In the genomic region with DNA sequence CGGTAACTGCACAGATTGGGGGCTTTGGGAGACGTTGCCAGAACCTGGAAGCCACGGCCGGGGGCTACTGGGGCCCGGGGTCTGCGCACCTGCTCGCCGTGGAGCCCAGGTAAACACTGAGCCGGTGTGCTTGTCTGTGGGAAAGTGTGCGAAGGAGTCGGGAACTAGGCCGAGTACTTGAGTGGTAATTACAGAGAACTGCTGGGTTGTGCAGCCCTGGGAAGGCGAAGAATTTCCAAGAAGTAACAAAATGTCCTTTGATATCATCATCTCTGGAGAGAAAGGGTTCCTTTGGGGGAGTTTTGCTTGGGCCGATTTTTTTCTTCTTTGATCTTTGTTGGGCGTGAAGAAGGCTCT, we compare ENCODE assay signal across 9 mouse cellular contexts. TPM values are rescaled to one million over a fixed set of nuclear protein-coding genes. Genes with fewer than 3 reads are reported as not detected.
DNase-seq lines count a peak whose midpoint lies in the region; ATAC-seq and TF ChIP-seq lines count a peak whose summit lies in the region.
"Had no signal": no experiment of that assay in that cellular context is flagged by ENCODE, and none has a peak within 500 bp of the region (broad histone marks: within the 10 kb centered on the region; RNA-seq: fewer than 3 reads in every experiment).

No protein-coding gene starts in this region.

- no peak for DNase-seq in heart, postnatal 0 days (ENCODE audit: low spot score)
- no peak for DNase-seq in heart, adult 9 months (ENCODE audit: low spot score in 2 of 2)
- DNase-seq in G1E (ENCODE audit: low spot score): no peak
- DNase-seq in hindbrain, embryonic 14.5 days (ENCODE audit: low spot score): no peak
- no peak for DNase-seq in midbrain, embryonic 14.5 days
- no peak for DNase-seq in B cell, adult 2 months
- DNase-seq in right cerebral cortex, postnatal 25 days: no peak
- DNase-seq in right cerebral cortex, postnatal 14 days: no peak

- no peaks in the 10 kb centered on the region for H3K9me3 ChIP-seq in heart, postnatal 0 days (replicated peaks; ENCODE audit: control insufficient read depth, low read length)
- H3K9me3 ChIP-seq in G1E (replicated peaks): no peaks in the 10 kb centered on the region
- no peaks in the 10 kb centered on the region for H3K9me3 ChIP-seq in hindbrain, embryonic 14.5 days (ENCODE audit: control insufficient read depth, low read length)
- H3K9me3 ChIP-seq in midbrain, embryonic 14.5 days (ENCODE audit: control insufficient read depth, low read length): no peaks in the 10 kb centered on the region

- H3K4me2 ChIP-seq in heart, postnatal 0 days (ENCODE audit: low read depth, low read length): peak overlapping the region; percentile 92
- H3K4me2 ChIP-seq in hindbrain, embryonic 14.5 days (replicated peaks): peak overlapping the region; percentile 82
- peak overlapping the region; percentile 74 for H3K4me2 ChIP-seq in midbrain, embryonic 14.5 days (ENCODE audit: low read length)

- no peaks in the 10 kb centered on the region for H3K36me3 ChIP-seq in heart, postnatal 0 days (replicated peaks; ENCODE audit: control insufficient read depth, insufficient read depth, low read length)
- peaks cover 38% of the 10 kb centered on the region for H3K36me3 ChIP-seq in G1E (replicated peaks)
- H3K36me3 ChIP-seq in hindbrain, embryonic 14.5 days (replicated peaks; ENCODE audit: control insufficient read depth, insufficient read depth): no peaks in the 10 kb centered on the region
- no peaks in the 10 kb centered on the region for H3K36me3 ChIP-seq in midbrain, embryonic 14.5 days (ENCODE audit: control insufficient read depth, insufficient read depth, low read length)

- peak overlapping the region; percentile 66 for H3K4me3 ChIP-seq in heart, postnatal 0 days (ENCODE audit: low read depth, low read length)
- H3K4me3 ChIP-seq in G1E (ENCODE audit: low read depth, low read length): peak overlapping the region; percentile 76
- peak overlapping the region; percentile 42 for H3K4me3 ChIP-seq in hindbrain, embryonic 14.5 days (replicated peaks; ENCODE audit: low read length)
- peak overlapping the region; percentile 39 for H3K4me3 ChIP-seq in midbrain, embryonic 14.5 days (replicated peaks; ENCODE audit: low read depth, low read length)

- H3K9ac ChIP-seq in heart, postnatal 0 days (replicated peaks; ENCODE audit: low read depth, low read length): peak overlapping the region; percentile 61; the same call in 1 of the 2 replicates
- H3K9ac ChIP-seq in hindbrain, embryonic 14.5 days: peak overlapping the region; percentile 35
- H3K9ac ChIP-seq in midbrain, embryonic 14.5 days (replicated peaks; ENCODE audit: low read length): peak overlapping the region; percentile 45; the same call in 1 of the 2 replicates

- TF ChIP-seq CTCF in heart, postnatal 0 days (IDR thresholded peaks at IDR 0.05; ENCODE audit: low read depth): no peak
- TF ChIP-seq CTCF in G1E (IDR thresholded peaks at IDR 0.05; ENCODE audit: low read depth, low read length): no peak

- peaks cover 26% of the 10 kb centered on the region for H3K27me3 ChIP-seq in heart, postnatal 0 days (ENCODE audit: control insufficient read depth, insufficient read depth, low read length)
- H3K27me3 ChIP-seq in G1E (ENCODE audit: insufficient read depth, low read length): peaks cover 28% of the 10 kb centered on the region
- peaks cover 52% of the 10 kb centered on the region for H3K27me3 ChIP-seq in hindbrain, embryonic 14.5 days (ENCODE audit: control insufficient read depth, insufficient read depth, low read length)
- peaks cover 42% of the 10 kb centered on the region for H3K27me3 ChIP-seq in midbrain, embryonic 14.5 days (ENCODE audit: control insufficient read depth, insufficient read depth, low read length)
- H3K27me3 ChIP-seq: Patski had no signal

- H3K4me1 ChIP-seq in heart, postnatal 0 days (ENCODE audit: control insufficient read depth, insufficient read depth): peaks cover 16% of the 10 kb centered on the region
- H3K4me1 ChIP-seq in G1E (ENCODE audit: insufficient read depth, low read depth, low read length): peaks cover 41% of the 10 kb centered on the region
- peaks cover 18% of the 10 kb centered on the region for H3K4me1 ChIP-seq in hindbrain, embryonic 14.5 days (replicated peaks; ENCODE audit: control insufficient read depth, insufficient read depth, low read length)
- H3K4me1 ChIP-seq in midbrain, embryonic 14.5 days (ENCODE audit: control insufficient read depth, insufficient read depth, low read length): peaks cover 16% of the 10 kb centered on the region

- no peak for TF ChIP-seq EP300 in heart, postnatal 0 days (IDR thresholded peaks at IDR 0.05; ENCODE audit: low read depth)

- no peak overlapping the region for H3K27ac ChIP-seq in heart, postnatal 0 days (ENCODE audit: low read depth)
- H3K27ac ChIP-seq in hindbrain, embryonic 14.5 days: no peak overlapping the region
- no peak overlapping the region for H3K27ac ChIP-seq in midbrain, embryonic 14.5 days (replicated peaks; ENCODE audit: low read depth, low read length)

- ATAC-seq in heart, postnatal 0 days (ENCODE audit: insufficient read depth, low read depth): no peak
- ATAC-seq in G1E (ENCODE audit: extremely low read depth, insufficient number of reproducible peaks, low FRiP score, poor library complexity, severe bottlenecking): no peak
- no peak for ATAC-seq in hindbrain, embryonic 14.5 days (ENCODE audit: low FRiP score)
- no peak for ATAC-seq in midbrain, embryonic 14.5 days (ENCODE audit: low FRiP score, low TSS enrichment)

- WGBS in heart, postnatal 0 days: 28% methylated on average over 15 of the region's 15 CpGs
- 19% methylated on average over 15 of the region's 15 CpGs for WGBS in hindbrain, embryonic 14.5 days
- 14% methylated on average over 15 of the region's 15 CpGs for WGBS in midbrain, embryonic 14.5 days

RNA-seq across cellular contexts. Expression of a gene that starts 38.0 kb away (rescaled TPM):
- total RNA-seq in heart, postnatal 0 days (2014; rRNA removed; ENCODE audit: low replicate concordance): 15.0 and 23.3 TPM in 2 replicates
- polyA plus RNA-seq in heart, postnatal 0 days (2015; fragmentation: Nextera tagmentation; extraction: Ambion mirVana): 4.3 and 4.5 TPM in 2 replicates
- total RNA-seq in G1E (2014; fragmentation: Nextera tagmentation): not detected in 2 replicates
- 0.06 and 0.11 TPM in 2 replicates for total RNA-seq in G1E (2017)
- polyA plus RNA-seq in G1E (2012): 0.01 TPM in 2 replicates
- polyA plus RNA-seq in hindbrain, embryonic 14.5 days (2014; fragmentation: Nextera tagmentation; extraction: Ambion mirVana): 0.33 and 0.39 TPM in 2 replicates
- polyA plus RNA-seq in midbrain, embryonic 14.5 days (2014; fragmentation: Nextera tagmentation; extraction: Ambion mirVana): 0.11 and 0.25 TPM in 2 replicates

RNA-seq across cellular contexts. Expression of a gene that starts 40.3 kb away (rescaled TPM):
- total RNA-seq in heart, postnatal 0 days (2014; rRNA removed; ENCODE audit: low replicate concordance): 25.7 and 35.2 TPM in 2 replicates
- 7.1 and 7.3 TPM in 2 replicates for polyA plus RNA-seq in heart, postnatal 0 days (2015; fragmentation: Nextera tagmentation; extraction: Ambion mirVana)
- total RNA-seq in G1E (2014; fragmentation: Nextera tagmentation) (5.3 and 7.1 TPM in 2 replicates), G1E (2017) (6.4 and 7.0 TPM in 2 replicates)
- polyA plus RNA-seq in G1E (2012): 6.4 and 8.3 TPM in 2 replicates
- 3.1 and 3.2 TPM in 2 replicates for polyA plus RNA-seq in hindbrain, embryonic 14.5 days (2014; fragmentation: Nextera tagmentation; extraction: Ambion mirVana)
- polyA plus RNA-seq in midbrain, embryonic 14.5 days (2014; fragmentation: Nextera tagmentation; extraction: Ambion mirVana): 1.5 and 1.7 TPM in 2 replicates
